Mouse (Mus musculus) C2C12 (cell line): ENCODE results near the gene Actr3b. TPM values are rescaled to one million over a fixed set of nuclear protein-coding genes. Genes with fewer than 3 reads are reported as not detected.

ENCODE experiments used
- H3K27me3 ChIP-seq: one replicate; pipeline ENCODE4 v1.6.1; 2011; ENCODE audit not compliant: control insufficient read depth, insufficient read depth, insufficient read length
- H3K36me3 ChIP-seq: one replicate; pipeline ENCODE4 v1.6.1; 2011; ENCODE audit not compliant: control insufficient read depth, insufficient read depth
- H3K4me3 ChIP-seq: one replicate; pipeline ENCODE4 v1.5.1; 2011; ENCODE audit warnings: mild to moderate bottlenecking, control low read depth; ENCODE audit not compliant: poor library complexity, insufficient read depth, severe bottlenecking
- H3K79me2 ChIP-seq: one replicate; pipeline ENCODE4 v1.6.1; 2011; ENCODE audit not compliant: control insufficient read depth, insufficient read depth
- H3K79me3 ChIP-seq: one replicate; pipeline ENCODE4 v1.6.1; 2011; ENCODE audit warnings: low read depth, control low read depth
- H3ac ChIP-seq: one replicate; pipeline ENCODE3; 2011; ENCODE audit warnings: low read depth; ENCODE audit not compliant: control insufficient read depth, insufficient read length
- CEBPB ChIP-seq: IDR thresholded peaks from one replicate; pipeline ENCODE4 v1.6.1; 2011; ENCODE audit warnings: low read depth, mild to moderate bottlenecking, control low read depth, moderate library complexity
- CTCF ChIP-seq: IDR thresholded peaks from one replicate; pipeline ENCODE4 v1.5.1; 2011; ENCODE audit not compliant: control insufficient read depth, insufficient read depth, insufficient read length
- FOSL1 ChIP-seq: IDR thresholded peaks from one replicate; pipeline ENCODE4 v1.8.0; 2011; ENCODE audit warnings: mild to moderate bottlenecking, low read length; ENCODE audit not compliant: poor library complexity, insufficient read depth, severe bottlenecking
- MAX ChIP-seq: IDR thresholded peaks from one replicate; pipeline ENCODE4 v1.6.1; 2011; ENCODE audit warnings: mild to moderate bottlenecking, control low read depth
- MYOD1 ChIP-seq: IDR thresholded peaks from one replicate; pipeline ENCODE4 v1.6.1; 2011; ENCODE audit warnings: low read depth; ENCODE audit not compliant: control insufficient read depth, insufficient read length
- MYOG ChIP-seq: IDR thresholded peaks from one replicate; pipeline ENCODE4 v1.6.1; 2011; ENCODE audit not compliant: control insufficient read depth, insufficient read length; ENCODE audit errors: extremely low read depth
- USF1 ChIP-seq: IDR thresholded peaks from one replicate; pipeline ENCODE4 v1.6.1; 2011; ENCODE audit warnings: low read depth, mild to moderate bottlenecking, control low read depth, moderate library complexity
- polyA plus RNA-seq: library from polyadenylated mRNA; unstranded; fragments of >200 nt; fragmentation: generic; extraction: Trizol; gene quantifications from one replicate; pipeline ENCODE4 v1.2.1, GENCODE M21; 2012; ENCODE audit warnings: missing spikeins

Gene Actr3b
- polyA plus RNA-seq, 1 experiment = 0.66 TPM

DNA sequence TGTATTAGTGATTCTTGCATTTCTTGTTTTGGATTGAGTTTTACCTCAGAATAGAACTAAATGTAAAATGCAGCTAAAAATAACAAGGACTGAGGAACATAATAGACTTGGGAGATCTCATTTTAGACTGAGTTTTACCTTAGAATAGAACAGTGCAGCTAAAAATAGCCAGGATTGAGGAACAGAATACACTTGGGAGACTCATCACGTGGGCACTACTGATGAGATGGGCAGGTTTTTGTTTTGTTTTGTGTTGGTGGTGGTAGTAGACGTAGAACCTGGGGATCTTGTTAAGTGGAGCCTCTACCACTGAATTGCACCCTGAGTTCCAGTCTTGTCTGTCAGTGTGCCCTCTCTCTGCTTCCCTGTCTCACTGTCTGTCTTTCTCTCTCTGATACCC lies 2.1 kb downstream of the Actr3b start:
- Histone ChIP-seq H3K36me3 (no peaks in the 10 kb centered on the region), H3K4me3 (no peak overlapping the region), H3ac (no peak overlapping the region), H3K79me2 (no peaks in the 10 kb centered on the region), H3K79me3 (no peaks in the 10 kb centered on the region), H3K27me3 (no peaks in the 10 kb centered on the region)
- TF ChIP-seq FOSL1 (no peak), CTCF (no peak), MAX (no peak), USF1 (no peak), CEBPB (no peak), MYOD1 (no peak), MYOG (no peak)

GRCm38 (mm10) chr5:25769006-25769405 lies 9.2 kb downstream of the Actr3b start:
- TF ChIP-seq USF1 (no peak), CEBPB (no peak), MYOD1 (no peak), FOSL1 (no peak), CTCF (no peak), MYOG (no peak), MAX (no peak)
- no peaks in the 10 kb centered on the region for H3K27me3 ChIP-seq
- H3K36me3 ChIP-seq = no peaks in the 10 kb centered on the region
- no peak overlapping the region for H3K4me3 ChIP-seq
- H3ac ChIP-seq = no peak overlapping the region
- H3K79me3 ChIP-seq = no peaks in the 10 kb centered on the region
- no peaks in the 10 kb centered on the region for H3K79me2 ChIP-seq

DNA sequence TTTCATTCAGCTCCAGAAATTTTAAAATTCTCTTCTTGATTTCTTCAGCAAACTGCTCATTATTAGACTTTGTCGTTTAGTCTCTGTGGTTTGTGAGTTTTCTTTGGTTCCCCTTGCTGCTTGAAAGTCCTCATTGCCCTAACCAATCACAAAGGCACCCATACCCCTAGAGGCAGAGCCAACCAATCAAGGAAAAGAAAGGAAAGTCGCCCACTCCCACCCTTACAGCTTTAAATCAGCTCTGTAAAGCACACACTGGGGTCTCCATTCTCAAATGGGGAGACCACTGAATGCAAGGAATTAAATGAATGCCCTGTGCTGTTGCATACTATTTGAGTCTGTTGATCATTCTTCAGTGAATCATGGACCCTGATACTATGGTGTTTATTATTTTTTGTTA lies 9.6 kb downstream of the Actr3b start:
- Histone ChIP-seq H3K27me3 (no peaks in the 10 kb centered on the region), H3ac (no peak overlapping the region), H3K36me3 (no peaks in the 10 kb centered on the region), H3K79me3 (no peaks in the 10 kb centered on the region), H3K79me2 (no peaks in the 10 kb centered on the region), H3K4me3 (no peak overlapping the region)
- TF ChIP-seq MAX (no peak), MYOG (no peak), FOSL1 (no peak), CTCF (no peak)

DNA sequence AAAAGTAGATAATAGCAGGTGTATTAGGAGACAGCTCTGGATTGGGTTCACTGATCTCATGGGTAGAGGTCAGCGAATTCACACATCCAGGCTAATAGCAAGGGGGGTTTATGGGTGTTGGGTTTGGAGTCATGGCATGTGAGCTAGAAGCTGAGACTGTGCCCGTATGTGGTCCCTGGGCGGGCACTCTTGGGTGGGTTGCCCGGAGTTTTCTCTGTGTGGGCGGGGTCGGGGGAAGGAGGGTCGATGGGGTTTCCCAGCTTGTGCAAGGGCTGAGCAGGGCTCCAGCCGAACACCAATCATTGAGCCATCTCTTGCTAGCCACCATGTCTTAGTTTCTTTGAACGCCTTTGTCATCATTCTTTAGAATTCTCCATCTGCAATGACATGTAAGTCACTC lies 12.7 kb downstream of the Actr3b start:
- no peak for TF ChIP-seq USF1
- TF ChIP-seq CEBPB = no peak
- no peak for TF ChIP-seq MAX
- TF ChIP-seq MYOG = no peak
- TF ChIP-seq FOSL1 = no peak
- TF ChIP-seq MYOD1 = no peak
- no peak for TF ChIP-seq CTCF
- Histone ChIP-seq H3ac (no peak overlapping the region), H3K79me3 (no peaks in the 10 kb centered on the region), H3K4me3 (no peak overlapping the region), H3K79me2 (no peaks in the 10 kb centered on the region), H3K27me3 (no peaks in the 10 kb centered on the region), H3K36me3 (no peaks in the 10 kb centered on the region)

GRCm38 (mm10) chr5:25773921-25774790 lies 14.4 kb downstream of the Actr3b start:
- no peaks in the 10 kb centered on the region for H3K79me2 ChIP-seq
- no peaks in the 10 kb centered on the region for H3K36me3 ChIP-seq
- H3K27me3 ChIP-seq = no peaks in the 10 kb centered on the region
- H3K79me3 ChIP-seq = no peaks in the 10 kb centered on the region
- no peak overlapping the region for H3ac ChIP-seq
- TF ChIP-seq FOSL1 (no peak), MAX (no peak), MYOD1 (no peak), CTCF (no peak), MYOG (no peak), CEBPB (no peak), USF1 (no peak)
- no peak overlapping the region for H3K4me3 ChIP-seq

- H3K36me3 ChIP-seq = no peaks in the 10 kb centered on the region
- no peaks in the 10 kb centered on the region for H3K79me2 ChIP-seq
- H3K27me3 ChIP-seq = no peaks in the 10 kb centered on the region
- H3K79me3 ChIP-seq = no peaks in the 10 kb centered on the region
- H3K4me3 ChIP-seq = no peak overlapping the region
- TF ChIP-seq MAX (no peak), CTCF (no peak), MYOD1 (no peak), MYOG (no peak), CEBPB (no peak), USF1 (no peak), FOSL1 (no peak)
- H3ac ChIP-seq = no peak overlapping the region
Observed at GRCm38 (mm10) chr5:25791570-25791969, 31.8 kb downstream of the Actr3b start.
